Mouse (Mus musculus) kidney, adult 18-20 months (tissue): ENCODE data around the gene Nmt1.

Experiments used
- DNase-seq: peaks from one replicate; pipeline ENCODE4 v3.0.0; 2021

Nmt1 gene

GRCm38 (mm10) chr11:103093306-103093705 lies 65.3 kb downstream of the Nmt1 start:
- no peak for DNase-seq

GRCm38 (mm10) chr11:103093862-103094833 lies 66.2 kb downstream of the Nmt1 start:
- no peak for DNase-seq

GRCm38 (mm10) chr11:103095107-103095670 lies 67.2 kb downstream of the Nmt1 start:
- no peak for DNase-seq

GRCm38 (mm10) chr11:103095801-103096200 lies 67.8 kb downstream of the Nmt1 start:
- DNase-seq = no peak

- no peak for DNase-seq
These were observed 69.2 kb downstream of the Nmt1 start for GRCm38 (mm10) chr11:103096979-103097894.

GRCm38 (mm10) chr11:103098531-103099190 lies 70.7 kb downstream of the Nmt1 start:
- DNase-seq = no peak

DNA sequence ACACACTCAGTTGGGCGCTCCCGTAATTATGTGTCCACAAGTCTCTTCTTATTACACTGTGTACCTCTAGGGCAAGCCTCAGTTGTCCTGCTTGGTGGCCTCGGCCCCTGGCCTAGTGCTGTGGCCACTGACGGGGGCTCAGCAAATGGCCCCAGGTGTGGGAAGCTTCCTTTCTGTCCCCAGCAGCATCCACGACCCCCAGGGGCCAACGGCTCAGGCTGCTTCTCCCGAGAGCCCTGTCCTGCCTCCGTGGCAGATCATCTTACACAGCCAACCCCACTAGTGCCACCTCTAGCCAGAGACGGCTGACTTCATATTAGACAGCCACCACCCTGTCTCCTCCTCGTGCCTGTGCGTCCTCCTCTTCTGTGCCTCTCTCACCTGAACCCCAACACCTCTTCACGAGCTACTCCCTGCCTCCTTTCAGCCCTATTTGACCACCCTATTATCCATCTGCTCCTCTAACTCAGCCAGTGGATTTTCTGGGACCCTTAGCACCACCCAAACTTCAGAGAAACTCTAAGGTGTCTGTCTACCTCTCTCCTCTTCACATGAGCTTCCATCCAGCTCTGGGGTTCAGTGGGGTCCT lies 71.5 kb downstream of the Nmt1 start:
- DNase-seq = no peak

- no peak for DNase-seq
These were observed 72.4 kb downstream of the Nmt1 start for GRCm38 (mm10) chr11:103100361-103100760.

GRCm38 (mm10) chr11:103101481-103101865 lies 73.5 kb downstream of the Nmt1 start, which contains the start of the genes Plcd3 and Acbd4:
TSS of gene Plcd3 (minus strand) at chr11:103101658.
TSS of gene Acbd4 (plus strand) at chr11:103101682.
- peak; percentile 91 for DNase-seq

DNA sequence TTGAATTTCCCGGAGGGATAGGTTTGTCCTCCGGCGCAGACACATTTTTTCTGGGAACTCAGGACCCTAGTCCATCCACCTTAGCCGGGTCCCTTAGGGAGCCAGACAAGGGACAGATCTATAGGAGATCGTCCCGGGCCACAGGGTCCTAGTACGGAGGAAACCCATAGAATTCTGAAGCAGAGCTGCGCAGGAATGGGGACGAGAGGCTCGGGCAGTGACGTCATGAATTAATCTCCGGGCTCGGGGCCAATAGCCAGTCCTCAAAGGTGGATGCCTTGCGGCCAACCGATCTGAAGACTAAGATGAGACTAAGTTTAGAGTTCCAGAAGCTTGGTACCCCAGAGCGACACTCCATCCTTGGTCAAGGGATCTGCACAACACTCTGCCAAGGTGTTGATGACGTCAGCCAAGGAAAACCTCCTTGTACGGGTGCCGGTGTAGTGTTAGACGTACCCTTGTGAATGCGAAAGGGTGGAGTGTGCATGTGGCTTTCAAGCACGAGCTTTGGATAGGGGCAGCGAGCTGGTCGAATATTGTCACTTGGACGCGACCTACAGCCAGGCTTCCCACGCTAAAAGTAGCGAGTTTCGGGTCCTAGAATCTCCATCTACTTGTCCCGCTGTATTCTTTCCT lies 74.0 kb downstream of the Nmt1 start:
- peak; percentile 89 for DNase-seq

- DNase-seq = peak; percentile 98
These were observed 74.8 kb downstream of the Nmt1 start for GRCm38 (mm10) chr11:103102725-103103349.

- DNase-seq = no peak
These were observed 75.6 kb downstream of the Nmt1 start for GRCm38 (mm10) chr11:103103621-103104020.

GRCm38 (mm10) chr11:103104469-103104868 lies 76.5 kb downstream of the Nmt1 start:
- DNase-seq = no peak

DNA sequence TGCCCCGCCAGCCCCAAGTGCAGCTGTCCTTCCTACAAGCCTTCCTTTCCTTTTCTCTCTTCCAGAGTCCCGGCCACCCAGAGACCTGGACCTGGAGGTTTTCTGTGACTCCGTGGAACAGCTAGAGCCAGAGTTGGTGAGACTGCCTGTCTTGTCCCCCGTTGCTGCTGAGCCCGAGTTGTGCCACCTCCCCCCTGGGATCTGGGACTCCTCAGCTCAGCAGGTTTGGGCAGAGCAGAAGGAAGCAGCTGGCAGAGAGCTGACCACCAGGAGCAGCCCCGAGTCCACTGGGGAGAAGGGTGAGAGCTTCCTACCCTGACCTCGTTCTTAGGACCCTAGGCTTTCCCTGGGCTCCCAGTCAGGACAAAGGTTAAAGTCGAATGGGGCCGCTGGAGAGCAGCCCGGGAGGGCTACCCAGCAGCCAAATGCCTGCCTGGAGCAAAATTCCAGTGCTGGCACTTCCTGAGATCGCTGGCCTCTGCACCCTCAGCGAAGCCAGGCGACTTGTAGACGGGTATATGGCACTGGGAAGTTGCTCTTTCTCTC lies 77.3 kb downstream of the Nmt1 start:
- DNase-seq = peak; percentile 81

- no peak for DNase-seq
These were observed 77.8 kb downstream of the Nmt1 start for GRCm38 (mm10) chr11:103105810-103106209.

DNA sequence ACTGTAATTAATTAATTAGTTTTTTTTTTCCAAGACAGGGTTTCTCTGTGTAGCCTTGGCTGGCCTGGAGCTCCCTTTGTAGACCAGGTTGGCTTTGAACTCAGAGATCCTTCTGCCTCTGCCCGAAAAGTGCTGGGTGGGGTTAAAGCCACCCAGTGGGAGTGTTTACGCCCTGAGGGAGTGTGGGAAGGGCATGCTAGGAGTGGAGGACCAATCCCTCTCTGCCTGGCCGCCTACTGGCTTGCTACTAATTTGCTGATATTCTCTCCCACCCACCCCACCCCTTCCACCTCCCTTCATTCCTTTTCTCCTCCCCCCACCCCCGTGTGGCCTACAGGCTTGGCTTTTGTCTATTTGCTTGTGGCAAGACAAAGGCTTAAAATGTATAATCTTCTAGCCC lies 78.4 kb downstream of the Nmt1 start:
- DNase-seq = no peak

- peak; percentile 63 for DNase-seq
These were observed 83.3 kb downstream of the Nmt1 start for GRCm38 (mm10) chr11:103111301-103111700.

DNA sequence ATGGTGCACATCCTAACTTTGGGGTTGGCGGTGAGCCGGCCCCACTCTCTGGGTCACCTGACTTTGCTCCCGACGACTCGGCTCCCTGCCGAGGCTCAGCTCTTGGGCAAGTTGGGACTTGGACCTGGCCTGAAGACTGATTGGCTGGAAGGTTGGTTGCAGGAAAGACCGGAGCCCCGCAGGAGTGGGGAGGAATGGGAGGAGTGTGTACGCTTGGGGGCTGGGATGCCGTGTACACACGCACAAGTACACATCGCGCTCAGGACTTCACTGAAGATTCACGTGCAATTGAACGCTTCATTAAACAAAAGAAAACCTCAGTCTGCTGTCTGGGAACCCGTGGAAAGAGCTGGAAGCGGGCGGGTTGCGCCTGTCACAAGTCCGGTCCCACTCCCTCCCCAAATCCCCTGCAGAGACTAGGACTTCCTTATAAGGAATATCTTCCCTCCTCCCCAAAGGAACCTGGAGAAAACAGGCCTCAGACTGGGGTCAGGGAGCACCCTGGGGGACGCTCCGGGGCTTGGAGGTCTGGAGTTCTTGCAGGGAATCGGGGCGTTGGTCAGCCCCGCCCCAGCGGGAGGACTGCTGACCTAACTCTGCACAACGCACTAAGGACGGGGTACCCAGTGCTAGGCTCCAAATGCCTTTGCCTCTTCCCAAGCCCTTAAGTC lies 84.0 kb downstream of the Nmt1 start:
- peak; percentile 87 for DNase-seq

- no peak for DNase-seq
These were observed 84.5 kb downstream of the Nmt1 start for GRCm38 (mm10) chr11:103112552-103112912.

GRCm38 (mm10) chr11:103113005-103113404 lies 85.0 kb downstream of the Nmt1 start:
- DNase-seq = peak; percentile 37
